Mouse (Mus musculus): ENCODE results near the gene Rarb. TPM values are rescaled to one million over a fixed set of nuclear protein-coding genes. Genes with fewer than 3 reads are reported as not detected.

The Rarb gene
- total RNA-seq, 2 experiments from 2014 or later, result 21.4 to 23.0 TPM

DNA sequence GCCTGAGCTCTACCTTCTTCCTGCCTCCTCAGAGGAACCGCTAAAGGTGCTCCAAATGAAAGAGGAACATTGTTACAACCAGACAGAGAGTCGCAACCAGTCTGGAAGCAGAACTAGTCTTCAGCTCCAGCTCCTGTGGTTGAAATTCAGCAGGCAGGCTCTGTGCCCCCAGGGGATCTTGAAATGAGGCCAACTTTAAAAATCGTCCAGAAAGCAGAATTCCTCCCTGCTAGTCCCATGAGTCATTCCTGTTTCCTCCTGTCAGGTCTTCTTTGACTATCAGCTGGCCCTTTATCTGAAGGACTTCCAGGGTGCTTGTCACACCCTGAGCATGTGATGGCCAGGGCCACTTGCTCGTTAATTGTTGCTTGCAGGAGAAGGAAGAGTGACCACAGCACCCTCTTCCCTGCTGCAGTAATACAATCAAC is 220.9 kb downstream of the Rarb start:
- DNase-seq (ENCODE audit: low spot score in 2 of 2), result no peak

DNA sequence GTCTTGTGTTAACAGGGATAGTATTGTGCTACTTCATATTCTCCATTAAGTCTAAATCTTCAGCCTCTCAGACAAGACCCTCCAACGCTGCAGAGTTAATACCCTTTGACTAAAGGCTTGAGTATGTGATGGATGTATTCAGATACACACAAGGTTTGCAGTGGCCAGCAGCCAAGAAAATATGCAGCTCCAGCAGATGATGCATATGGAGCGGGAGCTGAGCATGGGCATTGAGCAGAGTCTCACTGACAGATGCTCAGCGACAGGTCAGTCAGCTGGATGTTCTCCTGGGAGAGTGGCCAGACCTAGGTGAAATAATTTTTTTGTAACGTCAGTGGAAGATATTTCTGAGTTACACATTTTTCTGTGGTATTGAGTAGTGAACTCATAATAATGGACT is 229.8 kb downstream of the Rarb start:
- no peak for DNase-seq (ENCODE audit: low spot score in 2 of 2)

GRCm38 (mm10) chr14:16578100-16578499 is 240.9 kb downstream of the Rarb start:
- no peak for DNase-seq (ENCODE audit: low spot score in 2 of 2)

GRCm38 (mm10) chr14:16577049-16577448 is 241.9 kb downstream of the Rarb start:
- DNase-seq (ENCODE audit: low spot score in 2 of 2), result no peak

DNA sequence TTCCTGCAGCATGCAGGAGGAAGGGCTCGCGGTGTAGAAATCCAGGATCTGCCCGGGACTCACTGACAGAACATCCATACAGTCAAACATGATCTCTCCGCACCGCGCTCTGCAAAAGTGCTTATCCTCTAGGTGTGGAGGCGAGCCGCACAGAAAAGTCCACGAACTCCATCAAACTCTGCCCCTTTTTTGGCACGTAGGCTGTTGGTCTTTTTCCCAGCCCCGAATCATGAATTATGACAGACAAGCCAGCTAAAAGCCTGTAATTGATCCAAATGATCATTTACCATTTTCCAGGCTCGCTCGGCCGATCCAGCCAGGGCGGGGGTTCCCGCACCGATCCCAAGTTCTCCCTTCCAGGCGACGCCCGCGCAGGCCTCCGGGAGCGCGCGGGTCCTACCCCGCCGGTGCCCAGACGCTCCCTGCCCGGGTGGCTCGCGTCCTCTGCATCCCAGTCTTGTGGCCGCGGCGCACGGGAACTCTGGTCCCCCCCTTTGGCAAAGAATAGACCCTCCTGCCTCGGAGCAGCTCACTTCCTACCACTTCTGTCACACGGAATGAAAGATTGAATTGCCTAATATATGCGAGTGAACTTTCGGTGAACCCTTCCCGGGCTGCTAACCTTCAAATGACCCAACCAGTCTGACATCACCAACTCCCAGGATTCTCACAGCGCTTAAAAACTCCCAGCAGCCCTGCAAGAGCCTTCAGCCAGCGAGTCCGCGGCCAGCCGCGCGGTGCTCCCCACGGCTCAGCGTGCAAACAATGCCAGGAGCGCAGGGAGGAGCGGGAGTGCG is 243.8 kb downstream of the Rarb start:
- DNase-seq (ENCODE audit: low spot score in 2 of 2), result peak in 1 of 2 experiments; percentile 66

DNA sequence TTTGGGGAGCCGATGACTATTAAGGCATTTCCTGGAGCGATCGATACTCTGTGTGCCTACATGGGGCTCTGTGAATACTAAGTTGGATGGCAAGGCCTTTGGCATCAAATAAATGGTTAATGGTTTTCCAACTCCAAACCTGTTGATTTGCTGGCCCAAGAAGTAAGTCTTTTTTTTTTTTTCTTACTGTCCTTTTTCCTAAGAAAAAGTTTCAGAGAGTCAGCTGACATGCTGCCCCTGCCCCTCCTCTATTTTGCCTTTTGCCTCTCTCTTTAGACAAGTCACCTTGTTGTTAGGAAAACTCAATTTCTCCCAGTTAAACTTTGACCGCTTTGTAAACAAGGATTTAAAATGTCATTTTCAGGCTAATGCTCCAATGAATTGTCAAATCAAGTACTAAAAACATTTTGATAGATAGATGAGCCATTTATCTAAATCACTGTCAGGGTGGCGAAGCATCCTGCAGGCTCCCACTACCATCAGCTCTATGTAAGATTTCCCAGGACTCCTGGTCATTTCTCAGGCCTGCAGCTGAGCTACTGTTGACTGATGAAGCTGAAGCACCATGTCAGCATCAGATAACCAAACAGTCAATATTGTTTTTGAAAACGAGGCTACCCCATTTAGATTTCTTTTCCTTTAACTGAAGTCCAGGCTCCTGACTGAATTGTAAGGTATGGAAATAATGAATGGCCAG is 245.3 kb downstream of the Rarb start:
- DNase-seq (ENCODE audit: low spot score in 2 of 2), result no peak

DNA sequence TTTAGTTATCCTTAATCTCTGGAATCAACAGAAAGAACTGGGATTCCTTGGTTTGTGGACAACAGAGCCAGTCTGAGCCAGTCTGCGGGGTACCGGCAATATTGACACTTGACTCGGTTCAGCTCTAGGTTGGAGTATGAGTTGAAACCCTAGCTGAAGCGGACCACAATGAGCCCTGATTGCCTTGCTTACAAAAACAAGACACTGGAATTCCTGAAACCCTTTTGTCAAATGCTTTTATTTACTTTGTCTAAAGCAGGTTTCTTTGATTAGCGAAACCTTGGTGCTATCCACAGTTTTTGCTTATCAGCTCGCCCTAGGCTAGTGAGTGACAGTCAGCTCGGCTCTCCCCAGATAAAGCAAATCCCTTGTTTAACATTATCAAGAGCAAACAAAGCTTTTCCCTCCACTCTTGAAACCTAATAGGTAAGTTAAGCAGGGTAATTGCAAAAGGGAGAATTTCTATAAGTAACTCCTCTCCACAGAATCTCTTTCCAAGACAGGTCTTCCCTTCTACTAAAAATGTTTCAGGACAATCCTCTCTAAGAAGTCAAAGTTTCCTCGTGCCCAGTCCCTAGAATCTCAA is 246.1 kb downstream of the Rarb start:
- no peak for DNase-seq (ENCODE audit: low spot score in 2 of 2)

DNA sequence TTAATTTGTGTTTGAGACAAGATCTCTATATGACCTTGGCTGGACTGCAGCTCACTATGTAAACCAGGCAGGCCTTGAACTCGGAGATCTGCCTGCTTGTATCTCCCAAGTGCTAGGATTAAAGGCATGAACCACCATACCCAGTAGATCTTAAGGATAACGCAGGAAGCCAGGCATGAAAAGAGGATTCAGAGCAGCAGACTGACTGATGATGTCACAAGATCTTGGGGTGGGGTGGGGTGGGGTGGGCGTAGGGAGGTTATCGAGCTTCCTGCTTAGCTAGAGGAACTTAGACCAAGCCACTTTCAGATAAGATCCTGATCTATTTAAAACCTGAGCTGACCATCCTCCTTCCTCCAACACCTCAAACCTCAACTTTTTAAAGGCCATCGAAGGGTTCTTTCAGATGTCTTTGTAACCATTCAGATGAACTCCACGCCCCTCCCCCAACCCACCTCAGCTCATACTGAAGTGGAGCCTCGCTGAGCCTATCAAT is 249.4 kb downstream of the Rarb start:
- no peak for DNase-seq (ENCODE audit: low spot score in 2 of 2)

DNA sequence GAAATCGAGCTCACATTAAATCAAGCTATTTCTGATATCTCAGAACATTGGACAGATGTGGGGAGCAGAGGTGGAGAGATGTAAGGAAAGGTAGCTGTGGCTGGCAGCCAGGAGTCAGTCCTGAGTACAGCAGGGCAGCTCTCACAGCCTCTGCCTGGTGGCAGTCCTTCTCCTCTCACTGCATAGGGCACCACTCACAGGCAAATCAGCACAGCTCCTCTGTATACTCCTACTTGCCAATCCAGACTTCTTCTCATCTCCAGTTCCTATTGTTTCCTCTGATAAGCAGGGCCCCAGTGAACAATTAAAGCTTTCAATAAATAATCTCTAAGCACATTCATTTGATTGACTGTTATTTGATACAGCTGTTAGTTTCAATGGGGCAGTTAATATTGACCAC is 252.0 kb downstream of the Rarb start:
- DNase-seq (ENCODE audit: low spot score in 2 of 2), result no peak

GRCm38 (mm10) chr14:16563912-16564311 is 255.0 kb downstream of the Rarb start:
- no peak for DNase-seq (ENCODE audit: low spot score in 2 of 2)

- DNase-seq (ENCODE audit: low spot score in 2 of 2), result no peak
These were observed 257.3 kb downstream of the Rarb start for GRCm38 (mm10) chr14:16561496-16562170.

DNA sequence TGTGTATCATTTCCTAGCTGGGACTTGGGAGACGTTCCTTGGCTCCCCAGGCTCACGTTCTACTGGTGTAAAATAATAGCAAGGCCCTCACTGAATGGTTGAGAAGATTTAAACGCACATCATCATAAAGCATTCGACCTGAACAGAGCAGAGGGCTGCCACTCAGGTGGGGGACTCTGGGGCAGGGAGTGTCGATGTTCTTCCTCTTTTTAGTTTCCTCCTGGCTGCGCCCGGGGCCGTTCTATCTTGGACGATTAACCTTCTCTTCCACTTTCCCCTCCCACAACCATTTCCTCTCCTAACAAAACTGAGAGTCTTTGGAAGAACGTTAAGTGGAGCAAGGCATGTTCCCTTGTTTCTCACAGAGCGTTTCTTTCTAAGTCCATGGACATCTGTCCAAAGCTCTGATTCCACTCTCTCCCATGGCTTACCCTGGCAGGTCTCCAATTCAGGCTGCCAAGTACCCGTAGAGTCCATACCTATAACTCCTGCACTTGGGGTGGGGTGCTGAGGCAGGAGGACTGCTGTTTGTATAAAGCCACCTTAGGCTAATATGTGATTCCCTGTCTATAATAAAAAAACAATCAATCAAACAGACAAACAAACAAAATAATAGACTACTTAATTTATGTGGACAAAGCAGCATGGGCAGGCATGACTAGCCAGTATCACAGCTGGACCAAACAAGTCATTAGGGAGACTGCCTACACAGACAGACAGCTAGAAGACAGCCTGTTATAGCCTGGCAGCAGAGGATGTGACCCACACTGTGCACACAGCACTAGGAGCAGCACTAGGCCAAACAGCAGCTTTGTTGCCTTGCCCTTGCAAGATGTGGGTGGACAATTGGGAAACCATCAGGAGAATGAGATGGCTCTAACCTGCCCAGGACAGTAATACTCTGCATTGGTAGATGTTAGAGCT is 259.4 kb downstream of the Rarb start:
- no peak for DNase-seq (ENCODE audit: low spot score in 2 of 2)

DNA sequence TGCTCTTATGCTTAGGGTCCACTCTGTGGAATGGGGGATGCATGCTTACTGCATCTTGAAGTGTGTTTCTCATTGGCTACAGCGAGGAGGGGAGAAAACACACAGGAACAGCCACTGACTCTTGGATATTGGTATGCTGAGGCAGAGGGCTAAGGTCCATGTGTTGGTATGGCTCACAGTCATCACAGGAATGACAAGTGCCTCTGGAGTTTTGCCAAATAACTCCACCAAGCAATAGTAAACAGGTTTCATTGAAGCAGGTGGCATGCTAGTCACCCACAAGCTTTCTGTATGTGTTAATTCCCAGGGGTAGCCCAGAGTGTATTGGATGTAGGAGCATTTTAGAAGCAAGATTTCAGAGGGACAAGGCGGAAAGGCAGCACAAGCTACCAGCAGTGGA is 260.9 kb downstream of the Rarb start:
- no peak for DNase-seq (ENCODE audit: low spot score in 2 of 2)

- DNase-seq (ENCODE audit: low spot score in 2 of 2), result no peak
These were observed 264.1 kb downstream of the Rarb start for GRCm38 (mm10) chr14:16554643-16555459.

DNA sequence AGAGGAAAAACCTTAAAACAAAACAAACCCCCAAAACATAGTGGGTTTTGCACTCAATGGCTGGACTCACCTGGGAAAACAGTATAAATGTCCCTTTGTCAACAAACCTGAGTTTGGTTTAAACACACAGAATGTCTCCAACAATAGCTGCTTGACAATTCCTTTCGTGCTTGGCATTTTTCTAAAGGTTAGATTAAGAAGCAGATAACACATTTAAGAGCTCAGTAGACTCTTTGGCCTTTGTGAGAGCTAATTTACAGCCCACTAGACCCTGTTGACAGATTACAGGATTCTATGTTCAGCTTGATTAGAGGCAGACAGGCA is 264.7 kb downstream of the Rarb start:
- no peak for DNase-seq (ENCODE audit: low spot score in 2 of 2)

DNA sequence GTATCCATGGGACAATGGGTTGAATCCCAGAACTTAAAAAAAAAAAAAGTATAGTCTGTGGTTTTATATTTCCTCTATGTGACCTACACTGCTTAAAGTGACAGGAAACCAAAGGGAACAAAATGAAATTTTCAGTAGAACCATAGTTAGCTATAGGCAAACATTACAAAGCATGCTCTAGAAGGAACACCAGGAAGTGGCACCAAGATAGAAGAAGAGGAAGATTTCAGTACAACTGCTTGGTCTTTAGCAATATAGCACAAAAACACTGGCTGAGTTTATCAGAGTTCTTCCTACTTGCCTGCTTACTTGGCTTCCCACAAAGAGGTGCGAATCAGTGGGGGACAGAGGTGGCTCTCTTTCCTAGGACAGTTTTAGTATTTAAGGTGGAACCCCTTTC is 266.7 kb downstream of the Rarb start:
- no peak for DNase-seq (ENCODE audit: low spot score in 2 of 2)

GRCm38 (mm10) chr14:16551843-16552242 is 267.1 kb downstream of the Rarb start:
- DNase-seq (ENCODE audit: low spot score in 2 of 2), result no peak

DNA sequence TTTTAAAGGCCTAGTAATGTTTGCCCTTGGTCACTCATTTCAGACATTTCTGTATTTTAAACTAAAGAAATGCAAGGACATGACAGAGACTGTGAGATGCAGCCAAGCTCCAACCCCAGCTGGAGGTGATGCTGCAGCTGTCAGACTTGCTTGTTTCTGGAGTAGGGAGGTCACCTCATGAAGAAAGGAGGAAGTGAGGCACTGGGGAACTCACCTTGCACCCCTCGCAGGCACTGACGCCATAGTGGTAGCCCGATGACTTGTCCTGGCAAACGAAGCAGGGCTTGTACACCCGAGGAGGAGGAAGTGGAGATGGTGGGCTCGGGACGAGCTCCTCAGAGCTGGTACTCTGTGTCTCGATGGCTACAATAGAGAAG is 270.8 kb downstream of the Rarb start:
- DNase-seq (ENCODE audit: low spot score in 2 of 2), result no peak

GRCm38 (mm10) chr14:16547492-16548199 is 271.3 kb downstream of the Rarb start:
- no peak for DNase-seq (ENCODE audit: low spot score in 2 of 2)

Measured in adrenal gland, postnatal 4 days (tissue).